Mouse (Mus musculus) right cerebral cortex, adult 18-20 months (tissue): ENCODE measurements around the gene Rpl6.
"Not testable (repeated sequence)": the region's sequence is repeated elsewhere in the genome, so short reads cannot be mapped to it uniquely, and the experiment has no call there.

Source experiments
- DNase-seq: peaks from one replicate; pipeline ENCODE4 v3.0.0; 2022; ENCODE audit warnings: mixed read lengths

The Rpl6 gene

DNA sequence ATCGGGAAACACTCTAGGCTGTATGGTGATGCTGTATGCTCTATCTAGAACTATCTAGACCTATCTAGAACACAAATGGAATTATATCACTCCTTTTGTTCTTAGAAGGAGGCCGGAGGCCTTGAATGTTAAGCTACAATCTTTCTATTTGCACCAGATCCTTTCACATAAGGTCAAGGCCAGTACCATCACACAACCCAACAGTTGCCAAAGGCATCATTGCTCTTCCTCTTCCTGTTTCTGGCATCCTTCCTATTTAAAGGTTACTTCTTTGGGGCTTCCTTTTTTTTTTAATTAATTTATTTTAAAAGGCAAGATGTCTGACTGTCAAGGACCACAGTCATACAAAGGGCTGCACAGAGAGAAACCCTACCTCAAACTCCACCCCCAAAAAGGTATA lies 6.9 kb upstream of the Rpl6 start:
- DNase-seq, result no peak

- DNase-seq, result no peak
These were observed 5.9 kb upstream of the Rpl6 start for GRCm38 (mm10) chr5:121198376-121198775.

GRCm38 (mm10) chr5:121201739-121202138 lies 2.5 kb upstream of the Rpl6 start:
- DNase-seq, result no peak

GRCm38 (mm10) chr5:121202467-121202866 lies 1.8 kb upstream of the Rpl6 start:
- no peak for DNase-seq

GRCm38 (mm10) chr5:121205537-121206130 lies 1.4 kb downstream of the Rpl6 start:
- not testable (repeated sequence) for DNase-seq

DNA sequence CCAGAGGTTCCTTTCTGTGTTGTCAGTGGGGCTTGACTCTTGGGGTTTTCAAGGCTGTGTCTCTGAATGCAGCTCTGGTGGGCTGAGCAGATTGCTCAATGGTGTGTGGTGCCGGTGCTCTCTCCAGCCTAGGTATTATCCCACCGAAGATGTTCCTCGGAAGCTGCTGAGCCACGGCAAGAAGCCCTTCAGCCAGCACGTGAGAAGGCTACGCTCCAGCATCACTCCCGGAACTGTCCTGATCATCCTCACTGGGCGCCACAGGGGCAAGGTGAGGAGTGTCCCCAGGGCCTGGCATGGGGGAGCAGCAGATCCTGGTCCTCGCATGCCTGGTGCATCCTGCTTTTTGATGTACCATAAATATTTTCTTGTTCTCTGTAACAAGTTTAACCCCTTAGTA lies 2.3 kb downstream of the Rpl6 start:
- DNase-seq, result no peak

GRCm38 (mm10) chr5:121206984-121207383 lies 2.7 kb downstream of the Rpl6 start:
- DNase-seq, result no peak

DNA sequence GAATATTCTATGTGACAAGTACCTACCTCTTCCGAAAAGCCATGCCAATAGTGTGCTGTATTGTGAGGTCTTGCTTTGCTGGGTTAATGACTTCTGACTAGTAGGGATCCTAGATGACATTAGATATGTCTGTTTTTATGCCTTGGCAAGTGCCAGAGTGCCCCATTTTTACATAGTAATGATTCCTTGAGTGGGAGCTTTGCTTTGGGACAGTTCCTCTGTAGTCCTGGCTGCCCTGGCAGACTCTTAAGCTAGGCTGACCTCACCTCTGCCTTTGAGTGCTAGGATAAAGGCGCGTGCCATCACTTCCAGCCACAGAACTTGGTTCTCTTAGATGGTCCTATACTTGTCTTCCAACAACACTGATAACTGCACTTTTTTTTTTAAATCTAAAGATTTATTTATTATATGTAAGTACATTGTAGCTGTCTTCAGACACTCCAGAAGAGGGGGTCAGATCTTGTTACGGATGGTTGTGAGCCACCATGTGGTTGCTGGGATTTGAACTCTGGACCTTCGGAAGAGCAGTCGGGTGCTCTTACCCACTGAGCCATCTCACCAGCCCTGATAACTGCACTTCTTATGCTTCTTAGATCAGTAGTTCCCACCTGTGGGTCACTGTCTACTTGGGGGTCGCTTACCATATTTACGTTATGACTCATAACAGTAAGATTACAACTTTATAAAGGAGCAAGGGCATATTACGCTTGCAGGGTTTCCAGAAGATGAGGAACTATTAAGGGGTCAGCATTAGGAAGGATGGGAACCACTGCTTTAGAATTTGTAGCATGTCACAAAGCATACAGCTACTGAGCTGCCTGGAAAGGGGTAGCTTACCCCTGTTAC lies 5.7 kb downstream of the Rpl6 start:
- no peak for DNase-seq

- no peak for DNase-seq
These were observed 6.3 kb downstream of the Rpl6 start for GRCm38 (mm10) chr5:121210601-121210924.

DNA sequence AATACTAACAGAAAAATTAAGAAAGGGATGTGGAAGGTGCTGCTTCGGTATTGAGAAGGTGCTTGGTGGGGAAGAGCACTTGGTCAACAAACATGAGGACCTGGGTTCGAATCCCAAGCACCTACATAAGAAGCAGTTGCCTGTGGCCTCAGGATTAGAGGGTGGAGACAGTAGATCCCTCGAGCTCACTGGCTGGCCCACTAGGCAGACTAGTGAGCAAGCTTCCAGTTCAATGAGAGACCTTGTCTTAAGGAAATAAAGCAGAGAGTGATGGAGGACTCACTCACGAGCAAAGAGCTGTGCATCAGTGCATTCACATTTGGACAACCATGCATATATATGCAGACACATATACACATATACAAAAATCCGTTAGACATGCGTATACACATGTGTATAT lies 7.8 kb downstream of the Rpl6 start:
- DNase-seq, result no peak

GRCm38 (mm10) chr5:121214707-121215106 lies 10.4 kb downstream of the Rpl6 start:
- no peak for DNase-seq

DNA sequence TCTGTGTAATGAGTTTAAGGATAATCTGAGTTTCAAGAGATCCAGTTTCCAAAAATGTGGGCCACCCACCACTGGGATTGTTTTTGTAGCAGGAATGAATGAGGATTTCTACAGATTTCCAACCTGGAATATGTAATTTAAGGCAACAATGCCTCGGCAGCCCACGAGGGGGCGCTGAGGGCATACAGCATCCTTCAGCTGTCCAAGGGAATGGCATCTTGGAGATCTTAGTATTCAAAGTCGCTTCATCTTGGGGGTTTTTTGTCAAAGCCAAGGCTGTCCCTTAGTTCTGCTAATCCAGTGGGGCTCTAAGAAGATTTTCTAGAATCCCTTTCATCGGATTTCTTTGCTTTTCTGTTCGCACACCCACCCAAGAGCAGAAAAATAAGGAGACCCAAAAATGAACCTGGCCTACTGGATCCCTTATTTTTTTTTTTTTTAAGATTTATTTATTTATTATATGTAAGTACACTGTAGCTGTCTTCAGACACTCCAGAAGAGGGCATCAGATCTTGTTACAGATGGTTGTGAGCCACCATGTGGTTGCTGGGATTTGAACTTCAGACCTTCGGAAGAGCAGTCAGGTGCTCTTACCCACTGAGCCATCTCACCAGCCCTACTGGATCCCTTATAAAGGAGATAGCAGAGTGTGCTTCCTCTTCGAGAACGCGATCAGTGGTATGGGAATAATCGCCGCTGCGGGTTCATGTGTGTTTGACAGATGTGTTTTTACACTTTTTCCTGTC lies 11.3 kb downstream of the Rpl6 start:
- DNase-seq, result peak; percentile 75

GRCm38 (mm10) chr5:121216126-121216446 lies 11.8 kb downstream of the Rpl6 start:
- DNase-seq, result no peak

GRCm38 (mm10) chr5:121216584-121217312 lies 12.5 kb downstream of the Rpl6 start:
- DNase-seq, result not testable (repeated sequence)

- no peak for DNase-seq
These were observed 13.0 kb downstream of the Rpl6 start for GRCm38 (mm10) chr5:121217313-121217634.

DNA sequence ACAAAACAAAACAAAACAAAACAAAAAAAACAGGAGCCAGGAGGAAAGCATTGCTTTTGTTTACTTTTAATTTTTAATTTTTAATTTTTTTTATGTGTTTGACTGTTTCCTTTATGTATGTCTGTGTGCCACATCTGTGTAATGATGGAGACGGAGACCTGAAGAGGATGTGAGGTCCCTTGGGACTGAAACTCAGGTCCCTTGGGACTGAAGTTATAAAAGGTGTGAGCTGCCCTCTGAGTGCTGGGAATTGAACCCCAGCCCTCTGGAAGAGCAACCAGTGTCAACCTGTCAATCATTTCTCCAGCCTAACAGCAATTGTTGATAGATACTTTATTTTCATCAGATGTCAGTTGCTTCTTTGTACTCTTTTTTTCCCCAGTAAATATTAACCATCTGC lies 14.9 kb downstream of the Rpl6 start:
- DNase-seq, result no peak

DNA sequence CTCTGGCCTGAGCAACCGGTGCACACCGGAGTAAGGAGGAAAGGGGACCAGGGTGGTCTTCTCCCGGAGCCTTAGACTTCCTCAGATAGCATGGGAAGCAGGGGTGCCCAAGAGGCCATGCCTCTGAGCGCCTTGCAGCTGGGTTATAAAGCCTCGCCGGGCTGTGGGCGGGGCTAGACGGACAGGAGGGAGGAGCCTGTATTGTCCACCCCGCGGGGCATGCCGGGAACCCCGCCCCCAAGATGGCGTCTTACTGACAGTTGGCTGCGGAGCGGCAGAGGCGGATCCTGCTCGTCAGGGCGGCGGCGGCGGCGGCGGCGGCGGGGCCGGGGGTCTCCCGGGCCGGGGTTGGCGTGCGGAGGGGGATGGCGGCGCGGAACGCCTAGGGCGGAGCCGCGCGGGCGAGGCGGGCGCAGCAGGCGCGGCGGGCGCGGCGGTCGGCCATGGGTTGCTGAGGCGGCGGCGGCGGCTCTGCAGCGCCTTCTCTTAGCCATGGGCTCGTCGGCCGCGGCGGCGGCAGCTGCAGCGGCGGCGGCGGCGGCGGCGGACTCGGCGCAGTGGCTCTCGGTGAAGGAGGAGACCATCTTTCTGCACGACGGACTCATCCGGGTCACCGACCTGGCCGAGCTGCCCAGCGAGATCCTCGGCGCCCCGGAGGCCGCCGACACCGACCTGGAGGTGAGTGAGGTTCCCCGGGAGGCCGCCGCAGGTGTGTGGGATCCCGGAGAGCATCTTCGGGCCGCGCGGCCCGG lies 15.9 kb downstream of the Rpl6 start, which contains the start of gene Hectd4:
Gene Hectd4, plus strand, starts transcription at position 240 of the 752 bp plus-strand sequence.
- DNase-seq, result peak; percentile 95

DNA sequence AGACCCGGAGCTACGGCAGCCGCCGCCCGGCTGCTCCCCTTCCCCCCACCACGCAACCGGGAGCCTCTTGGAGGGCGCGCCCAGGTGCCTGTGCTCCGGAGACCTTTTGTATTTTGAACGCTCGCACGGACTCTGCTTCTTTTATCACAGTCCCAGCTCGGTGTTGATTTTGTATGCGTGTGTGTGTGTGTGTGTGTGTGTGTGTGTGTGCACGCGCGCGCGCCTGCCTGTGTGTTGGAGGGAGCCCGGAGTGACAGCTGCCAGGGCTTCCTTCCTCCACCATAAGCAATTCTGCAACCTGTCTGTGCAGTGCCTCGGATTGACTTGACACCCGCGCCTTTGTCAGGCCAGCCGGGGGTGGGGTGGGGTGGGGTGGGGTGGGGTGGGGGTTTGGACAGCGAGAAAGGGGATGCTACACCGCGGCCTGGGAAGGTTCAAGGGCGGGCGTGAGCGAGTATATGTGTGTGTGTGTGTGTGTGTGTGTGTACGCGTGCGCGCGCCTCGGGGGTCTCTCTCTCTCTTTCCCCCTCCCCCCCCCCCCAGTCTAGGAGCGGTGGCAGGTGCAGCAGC lies 16.5 kb downstream of the Rpl6 start:
- DNase-seq, result peak; percentile 28

DNA sequence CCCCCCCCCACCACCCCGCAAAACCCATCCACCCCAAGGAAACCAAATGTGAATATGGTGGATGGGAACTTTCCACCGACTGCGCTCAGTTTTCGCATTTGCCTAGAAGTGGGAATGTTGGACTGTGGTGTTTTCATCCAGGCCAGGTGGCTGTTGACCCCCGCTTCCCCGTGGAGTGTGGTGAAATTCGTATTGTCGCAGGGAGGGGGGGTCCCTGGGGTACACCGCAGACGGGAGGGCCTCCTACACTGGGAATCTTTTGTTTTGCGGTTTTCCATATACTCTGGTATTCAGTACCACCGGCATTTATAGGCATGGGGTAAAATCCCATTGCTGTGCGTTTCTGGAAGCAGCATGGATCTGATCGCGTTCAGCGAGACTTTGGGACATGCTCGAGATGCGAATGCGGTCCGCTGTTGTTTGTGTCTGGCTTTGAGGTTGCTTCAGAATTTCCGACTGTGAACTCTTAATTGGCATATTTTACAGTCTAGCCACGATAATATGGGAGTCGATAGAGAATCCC lies 17.1 kb downstream of the Rpl6 start:
- no peak for DNase-seq

DNA sequence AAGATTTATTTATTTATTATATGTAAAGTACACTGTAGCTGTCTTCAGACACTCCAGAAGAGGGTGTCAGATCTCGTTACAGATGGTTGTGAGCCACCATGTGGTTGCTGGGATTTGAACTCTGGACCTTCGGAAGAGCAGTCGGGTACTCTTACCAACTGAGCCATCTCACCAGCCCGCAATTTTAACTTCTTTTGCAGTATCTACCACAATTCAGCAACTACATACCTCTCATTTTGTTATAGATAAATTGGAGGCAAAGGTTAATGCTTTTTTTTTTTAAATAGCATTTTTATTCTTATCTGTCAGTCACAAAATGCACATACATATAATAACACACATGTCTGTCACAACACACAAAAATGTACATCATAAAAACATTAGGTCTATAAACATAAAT lies 19.7 kb downstream of the Rpl6 start:
- not testable (repeated sequence) for DNase-seq

DNA sequence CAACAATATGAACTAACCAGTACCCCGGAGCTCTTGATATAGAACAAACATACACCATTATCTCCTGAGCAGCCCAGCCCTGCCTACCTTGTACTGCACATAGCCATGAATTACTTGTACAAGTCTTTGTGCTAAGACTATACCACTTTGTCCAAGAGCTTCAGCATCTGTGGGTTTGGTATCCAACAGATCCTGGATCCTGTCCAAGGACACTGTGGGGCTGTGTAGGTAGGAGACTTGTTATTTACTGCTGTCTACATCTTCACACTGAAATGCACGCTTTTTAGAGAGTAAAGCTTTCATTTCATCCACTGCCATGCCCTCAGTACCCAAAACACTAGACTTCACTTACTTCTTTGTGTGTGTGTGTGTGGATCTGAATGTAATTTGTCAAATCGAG lies 20.6 kb downstream of the Rpl6 start:
- peak; percentile 48 for DNase-seq

- DNase-seq, result no peak
These were observed 21.6 kb downstream of the Rpl6 start for GRCm38 (mm10) chr5:121225854-121226253.
